Mouse (Mus musculus) liver, adult 2 months (tissue): ENCODE measurements around the gene Ubtd2.

Source experiments
- CTCF ChIP-seq: fragments of 200-500 bp; IDR thresholded peaks from 2 replicates; pipeline ENCODE4 v1.5.1; 2011; ENCODE audit warnings: low read depth, low read length, control low read depth
- POLR2A ChIP-seq: fragments of 200-500 bp; IDR thresholded peaks from 2 replicates; pipeline ENCODE4 v1.6.1; 2011; ENCODE audit warnings: low read length, control low read depth; ENCODE audit not compliant: insufficient read depth; ENCODE audit errors: extremely low read depth

DNA sequence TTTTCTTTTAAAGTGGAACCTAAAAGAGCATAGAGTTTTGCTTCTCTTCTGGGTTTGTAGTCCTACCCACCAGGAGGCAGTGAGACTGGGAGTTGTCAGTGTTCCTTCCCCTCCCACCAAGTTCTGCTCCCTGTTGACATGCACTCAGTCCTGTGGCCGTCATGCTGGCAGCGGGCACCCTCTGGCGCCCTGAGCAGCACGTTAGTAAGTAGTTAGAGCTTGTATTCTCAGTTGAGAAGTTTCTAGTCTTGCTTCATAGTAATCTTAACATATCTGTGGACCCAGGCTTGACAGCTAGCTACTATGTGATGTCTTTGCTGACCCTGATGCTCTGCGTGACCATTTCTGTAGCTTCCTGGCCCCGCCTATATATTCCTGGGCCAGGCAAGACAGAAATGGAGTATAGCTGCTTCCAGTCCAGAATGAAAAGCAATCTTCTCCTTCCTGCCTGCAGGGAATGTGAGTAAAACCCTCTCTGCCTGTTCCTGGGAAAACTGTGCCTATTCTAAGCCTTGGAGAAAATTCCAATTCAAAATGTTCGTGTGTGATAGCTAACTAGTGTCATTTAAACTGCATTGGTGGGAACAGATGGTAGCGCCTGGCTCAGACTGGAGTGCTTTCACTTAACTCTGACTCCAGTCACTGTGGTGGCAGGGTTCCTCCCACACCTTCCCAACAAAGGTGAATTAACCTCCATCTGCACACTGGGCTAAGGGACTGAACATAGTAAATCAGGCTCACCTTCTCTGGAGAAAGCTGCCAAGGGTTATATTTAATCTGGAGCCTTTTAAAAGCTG lies 61.9 kb downstream of the Ubtd2 start:
- TF ChIP-seq POLR2A: no peak
- no peak for TF ChIP-seq CTCF
